Mouse (Mus musculus): ENCODE data around the gene Ltbr.

The Ltbr gene

GRCm38 (mm10) chr6:125313546-125314230 is at the start of gene Ltbr:
Gene Ltbr, minus strand, starts transcription at chr6:125313885.
- DNase-seq (ENCODE audit: low read depth, low spot score) = no peak

GRCm38 (mm10) chr6:125363021-125363420 is 49.3 kb upstream of the Ltbr start:
- DNase-seq (ENCODE audit: low read depth, low spot score) = no peak

- DNase-seq (ENCODE audit: low read depth, low spot score) = no peak
Observed at GRCm38 (mm10) chr6:125361467-125362291, 48.0 kb upstream of the Ltbr start.

GRCm38 (mm10) chr6:125360846-125361245 is 47.2 kb upstream of the Ltbr start:
- no peak for DNase-seq (ENCODE audit: low read depth, low spot score)

- no peak for DNase-seq (ENCODE audit: low read depth, low spot score)
Observed at GRCm38 (mm10) chr6:125359999-125360398, 46.3 kb upstream of the Ltbr start.

GRCm38 (mm10) chr6:125357334-125357733 is 43.6 kb upstream of the Ltbr start:
- DNase-seq (ENCODE audit: low read depth, low spot score) = no peak

GRCm38 (mm10) chr6:125356264-125356663 is 42.6 kb upstream of the Ltbr start:
- DNase-seq (ENCODE audit: low read depth, low spot score) = no peak

GRCm38 (mm10) chr6:125355197-125355741 is 41.6 kb upstream of the Ltbr start:
- DNase-seq (ENCODE audit: low read depth, low spot score) = no peak

- DNase-seq (ENCODE audit: low read depth, low spot score) = no peak
Observed at GRCm38 (mm10) chr6:125354352-125355151, 40.9 kb upstream of the Ltbr start.

- DNase-seq (ENCODE audit: low read depth, low spot score) = no peak
Observed at GRCm38 (mm10) chr6:125353655-125354054, 40.0 kb upstream of the Ltbr start.

- no peak for DNase-seq (ENCODE audit: low read depth, low spot score)
Observed at GRCm38 (mm10) chr6:125353221-125353620, 39.5 kb upstream of the Ltbr start.

- no peak for DNase-seq (ENCODE audit: low read depth, low spot score)
Observed at GRCm38 (mm10) chr6:125352811-125353210, 39.1 kb upstream of the Ltbr start.

- no peak for DNase-seq (ENCODE audit: low read depth, low spot score)
Observed at GRCm38 (mm10) chr6:125352046-125352384, 38.3 kb upstream of the Ltbr start.

GRCm38 (mm10) chr6:125351368-125352045 is 37.8 kb upstream of the Ltbr start:
- no peak for DNase-seq (ENCODE audit: low read depth, low spot score)

- no peak for DNase-seq (ENCODE audit: low read depth, low spot score)
Observed at GRCm38 (mm10) chr6:125350995-125351324, 37.3 kb upstream of the Ltbr start.

- no peak for DNase-seq (ENCODE audit: low read depth, low spot score)
Observed at GRCm38 (mm10) chr6:125350231-125350994, 36.7 kb upstream of the Ltbr start.

- no peak for DNase-seq (ENCODE audit: low read depth, low spot score)
Observed at GRCm38 (mm10) chr6:125349575-125350230, 36.0 kb upstream of the Ltbr start.

- no peak for DNase-seq (ENCODE audit: low read depth, low spot score)
Observed at GRCm38 (mm10) chr6:125348721-125349574, 35.3 kb upstream of the Ltbr start, which contains the start of gene Tnfrsf1a. Gene Tnfrsf1a, plus strand, starts transcription at chr6:125349362.

- no peak for DNase-seq (ENCODE audit: low read depth, low spot score)
Observed at GRCm38 (mm10) chr6:125346029-125346428, 32.3 kb upstream of the Ltbr start.

All from c-Kit-negative CD71-positive TER-119-positive erythroid progenitor cells, embryonic 14.5 days (primary cell).